Mouse (Mus musculus) lung, embryonic 14.5 days (tissue): ENCODE measurements around the gene Coasy. TPM values are rescaled to one million over a fixed set of nuclear protein-coding genes. Genes with fewer than 3 reads are reported as not detected.

Source experiments
- ATAC-seq: fragments of 200-750 bp; cut with Nextera tagmentation; 2 replicates; pipeline ENCODE4 v1.8.0; 2017; ENCODE audit warnings: mild to moderate bottlenecking, moderate TSS enrichment, moderate library complexity; ENCODE audit not compliant: insufficient read depth
- DNase-seq: peaks from one replicate; pipeline ENCODE4 v3.0.0-alpha.2; 2015
- H3K27ac ChIP-seq: fragments of 300-500 bp; sonication (generic); 2 replicates; pipeline ENCODE4 v1.5.1; 2014; ENCODE audit warnings: low read depth, mild to moderate bottlenecking, moderate library complexity
- H3K27me3 ChIP-seq: fragments of 300-500 bp; sonication (generic); 2 replicates; pipeline ENCODE4 v1.6.1; 2014; ENCODE audit warnings: low read length, control low read depth; ENCODE audit not compliant: insufficient read depth
- H3K36me3 ChIP-seq: fragments of 300-500 bp; sonication (generic); 2 replicates; pipeline ENCODE4 v1.6.1; 2014; ENCODE audit warnings: control low read depth; ENCODE audit not compliant: insufficient read depth
- H3K4me1 ChIP-seq: fragments of 300-500 bp; sonication (generic); 2 replicates; pipeline ENCODE4 v1.6.1; 2014; ENCODE audit warnings: antibody characterized with exemption, control low read depth; ENCODE audit not compliant: insufficient read depth
- H3K4me2 ChIP-seq: fragments of 300-500 bp; sonication (generic); 2 replicates; pipeline ENCODE4 v1.6.1; 2014; ENCODE audit warnings: mild to moderate bottlenecking
- H3K4me3 ChIP-seq: fragments of 300-500 bp; sonication (generic); 2 replicates; pipeline ENCODE4 v1.5.1; 2014; ENCODE audit warnings: low read depth, low read length
- H3K9ac ChIP-seq: fragments of 300-500 bp; sonication (generic); 2 replicates; pipeline ENCODE4 v1.6.1; 2014
- H3K9me3 ChIP-seq: fragments of 300-500 bp; sonication (generic); 2 replicates; pipeline ENCODE4 v1.6.1; 2016; ENCODE audit warnings: low read depth, low read length, control low read depth
- CTCF ChIP-seq: IDR thresholded peaks from 2 replicates; pipeline ENCODE4 v1.5.1; 2016; ENCODE audit warnings: antibody characterized with exemption, low read depth
- WGBS: fragments of 180-500 bp; shearing (Covaris S2); extraction: QIAGEN DNeasy Blood & Tissue Kit; methylation state at CpG from one replicate; pipeline ENCODE4 v1.1.7; 2014; 5-methylcytosine and 5-hydroxymethylcytosine counted together
- polyA plus RNA-seq: library from polyadenylated mRNA; unstranded; fragments of >200 nt; fragmentation: Nextera tagmentation; extraction: Ambion mirVana; gene quantifications from 2 replicates; pipeline ENCODE4 v1.2.1, GENCODE M21; 2014

Gene Coasy
- polyA plus RNA-seq, 1 experiment from 2014 or later = 37.9 TPM

DNA sequence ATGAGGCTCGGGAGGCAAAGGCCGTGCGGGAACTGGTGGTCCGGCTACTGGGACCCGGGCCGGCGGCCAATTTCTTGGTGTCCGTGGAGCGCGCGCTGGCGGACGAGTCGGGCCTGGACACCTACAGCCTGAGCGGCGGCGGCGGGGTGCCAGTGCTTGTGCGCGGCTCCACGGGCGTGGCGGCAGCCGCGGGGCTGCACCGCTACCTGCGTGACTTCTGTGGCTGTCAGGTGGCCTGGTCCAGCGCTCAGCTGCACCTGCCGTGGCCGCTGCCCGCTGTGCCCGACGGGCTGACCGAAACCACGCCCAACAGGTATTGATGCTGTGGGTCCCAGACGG is 12.2 kb upstream of the Coasy start:
- Histone ChIP-seq H3K4me1 (peaks cover 11% of the 10 kb centered on the region; the same call in 1 of the 2 replicates), H3K27me3 (peaks cover 7% of the 10 kb centered on the region; the same call in 1 of the 2 replicates), H3K27ac (no peak overlapping the region), H3K9ac (peak overlapping the region; percentile 72), H3K36me3 (no peaks in the 10 kb centered on the region), H3K4me3 (peak overlapping the region; percentile 78), H3K9me3 (no peaks in the 10 kb centered on the region), H3K4me2 (peak overlapping the region; percentile 99)
- WGBS = under 1% methylated on average over 36 of the region's 36 CpGs
- DNase-seq (no peak), ATAC-seq (peak; percentile 35; the same call in 1 of the 2 replicates)
- no peak for TF ChIP-seq CTCF

GRCm38 (mm10) chr11:101070987-101071386 is 11.4 kb upstream of the Coasy start:
- DNase-seq (no peak), ATAC-seq (no peak)
- WGBS = 76% methylated on average over 6 of the region's 6 CpGs
- H3K9ac ChIP-seq = no peak overlapping the region
- H3K27me3 ChIP-seq = peaks cover 7% of the 10 kb centered on the region; the same call in 1 of the 2 replicates
- H3K36me3 ChIP-seq = no peaks in the 10 kb centered on the region
- H3K9me3 ChIP-seq = no peaks in the 10 kb centered on the region
- TF ChIP-seq CTCF = no peak
- H3K27ac ChIP-seq = no peak overlapping the region
- peak overlapping the region; percentile 78 for H3K4me3 ChIP-seq
- peak overlapping the region; percentile 99 for H3K4me2 ChIP-seq
- H3K4me1 ChIP-seq = peaks cover 11% of the 10 kb centered on the region; the same call in 1 of the 2 replicates

DNA sequence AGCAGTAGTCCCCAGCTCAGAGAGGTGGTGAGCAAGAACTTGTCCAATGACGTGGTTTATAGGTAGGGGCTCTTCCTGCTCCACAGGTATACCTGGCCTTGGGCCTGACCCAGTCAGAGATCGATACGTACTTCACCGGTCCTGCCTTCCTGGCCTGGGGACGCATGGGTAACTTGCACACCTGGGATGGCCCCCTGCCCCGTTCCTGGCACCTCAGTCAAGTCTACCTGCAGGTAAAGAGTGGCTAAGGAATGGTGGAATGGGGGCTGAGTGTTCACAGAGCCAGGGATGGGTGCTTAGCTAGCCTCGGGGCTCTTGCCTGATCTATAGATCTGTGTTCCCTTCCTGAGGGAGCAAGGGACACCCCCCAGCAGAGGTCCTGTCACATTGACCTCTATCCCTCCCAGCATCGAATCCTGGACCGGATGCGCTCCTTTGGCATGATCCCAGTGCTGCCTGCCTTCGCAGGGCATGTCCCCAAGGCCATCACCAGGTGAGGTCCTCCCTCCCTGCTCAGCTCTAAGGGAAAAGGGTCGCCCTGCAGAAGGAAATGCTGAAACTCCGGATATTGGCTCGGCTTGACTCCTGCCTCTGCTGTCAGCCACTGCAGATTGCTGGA is 10.4 kb upstream of the Coasy start:
- no peak overlapping the region for H3K27ac ChIP-seq
- no peaks in the 10 kb centered on the region for H3K9me3 ChIP-seq
- TF ChIP-seq CTCF = no peak
- 69% methylated on average over 14 of the region's 14 CpGs for WGBS
- no peak overlapping the region for H3K4me2 ChIP-seq
- peaks cover 7% of the 10 kb centered on the region; the same call in 1 of the 2 replicates for H3K27me3 ChIP-seq
- no peaks in the 10 kb centered on the region for H3K36me3 ChIP-seq
- ATAC-seq = no peak
- peaks cover 8% of the 10 kb centered on the region; the same call in 1 of the 2 replicates for H3K4me1 ChIP-seq
- no peak overlapping the region for H3K9ac ChIP-seq
- H3K4me3 ChIP-seq = no peak overlapping the region
- DNase-seq = no peak

DNA sequence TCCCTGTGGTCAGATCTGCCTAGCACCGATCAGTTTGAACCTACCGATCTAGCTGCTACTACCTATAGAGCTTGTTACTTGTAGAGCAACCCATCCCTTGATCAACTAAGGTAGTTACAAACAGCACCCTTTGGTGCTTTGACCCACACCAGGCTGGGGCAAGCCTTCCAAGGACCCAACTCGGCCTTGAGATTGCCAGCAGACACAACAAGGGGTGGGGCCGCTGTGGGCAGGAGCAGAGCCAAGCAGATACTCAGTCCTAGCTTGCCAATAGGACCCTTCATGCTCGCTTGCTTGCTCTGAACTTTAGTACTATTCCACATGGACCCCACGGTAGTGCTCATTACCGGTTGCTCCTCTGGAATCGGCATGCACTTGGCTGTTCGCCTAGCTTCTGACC is 4.2 kb upstream of the Coasy start, which contains the start of gene Hsd17b1:
Gene Hsd17b1 (plus strand): TSS at position 291 of the 400 bp plus-strand sequence.
- no peak within 1 kb of the TSS for H3K4me3 ChIP-seq
- no peak within 1 kb of the TSS for H3K4me2 ChIP-seq
- no peak for ATAC-seq
- no peak within 1 kb of the TSS for H3K9ac ChIP-seq
- no peak within 1 kb of the TSS for H3K27ac ChIP-seq
- WGBS = 67% methylated on average over 9 of the region's 9 CpGs
- H3K9me3 ChIP-seq = no peaks in the 10 kb centered on the region
- no peak for TF ChIP-seq CTCF
- peaks cover 44% of the 10 kb centered on the region for H3K27me3 ChIP-seq
- no peak for DNase-seq
- H3K36me3 ChIP-seq = no peaks in the 10 kb centered on the region
- H3K4me1 ChIP-seq = 0 out of 2 replicates have a peak, but pooled peaks cover 6% of the 10 kb centered on the region

GRCm38 (mm10) chr11:101079746-101080145 is 2.6 kb upstream of the Coasy start:
- peak overlapping the region; percentile 8; the same call in 1 of the 2 replicates for H3K4me3 ChIP-seq
- H3K9me3 ChIP-seq = no peaks in the 10 kb centered on the region
- DNase-seq (no peak), ATAC-seq (no peak)
- peaks cover 3% of the 10 kb centered on the region; the same call in 1 of the 2 replicates for H3K36me3 ChIP-seq
- H3K27me3 ChIP-seq = peaks cover 44% of the 10 kb centered on the region
- H3K4me1 ChIP-seq = peaks cover 6% of the 10 kb centered on the region; the same call in 1 of the 2 replicates
- WGBS = 4% methylated on average over 27 of the region's 27 CpGs
- TF ChIP-seq CTCF = no peak
- H3K4me2 ChIP-seq = peak overlapping the region; percentile 21; the same call in 1 of the 2 replicates
- H3K9ac ChIP-seq = no peak overlapping the region
- H3K27ac ChIP-seq = no peak overlapping the region

DNA sequence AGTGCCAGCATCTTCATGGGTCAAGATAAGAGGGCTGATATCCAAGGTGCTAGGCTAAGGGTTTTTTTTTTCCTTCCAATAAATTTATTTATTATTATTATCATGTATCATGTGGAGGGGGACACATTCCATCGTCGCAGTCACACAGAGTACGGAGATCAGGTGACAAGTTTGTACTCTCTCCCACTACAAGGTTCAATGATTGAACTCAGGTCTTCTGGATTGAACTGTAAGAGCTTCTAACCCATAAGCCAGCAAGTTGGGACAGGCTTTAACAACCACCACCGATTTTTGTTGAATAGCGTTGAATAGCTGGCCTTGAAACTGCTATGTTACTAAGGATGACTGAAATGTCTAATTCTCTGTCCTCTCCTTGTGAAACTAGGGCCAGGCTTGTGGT is 1.9 kb upstream of the Coasy start:
- 68% methylated on average over 5 of the region's 5 CpGs for WGBS
- Histone ChIP-seq H3K4me3 (no peak overlapping the region; the same call in 1 of the 2 replicates), H3K4me2 (no peak overlapping the region), H3K27ac (no peak overlapping the region), H3K9me3 (no peaks in the 10 kb centered on the region), H3K9ac (no peak overlapping the region), H3K4me1 (peaks cover 6% of the 10 kb centered on the region; the same call in 1 of the 2 replicates), H3K27me3 (peaks cover 44% of the 10 kb centered on the region), H3K36me3 (peaks cover 6% of the 10 kb centered on the region; the same call in 1 of the 2 replicates)
- DNase-seq (no peak), ATAC-seq (no peak)
- TF ChIP-seq CTCF = no peak

GRCm38 (mm10) chr11:101081659-101082058 is 706 bp upstream of the Coasy start:
- H3K27me3 ChIP-seq = peaks cover 44% of the 10 kb centered on the region

More at GRCm38 (mm10) chr11:101081659-101082058, 706 bp upstream of the Coasy start:
- H3K36me3 ChIP-seq = peaks cover 12% of the 10 kb centered on the region; the same call in 1 of the 2 replicates
- H3K4me3 ChIP-seq = peak overlapping the region; percentile 83
- DNase-seq (no peak), ATAC-seq (no peak)
- WGBS = 4% methylated on average over 10 of the region's 10 CpGs
- H3K27ac ChIP-seq = peak overlapping the region; percentile 79
- no peak for TF ChIP-seq CTCF
- peak overlapping the region; percentile 87 for H3K9ac ChIP-seq
- H3K4me2 ChIP-seq = peak overlapping the region; percentile 98
- peaks cover 10% of the 10 kb centered on the region; the same call in 1 of the 2 replicates for H3K4me1 ChIP-seq
- no peaks in the 10 kb centered on the region for H3K9me3 ChIP-seq
